Mouse (Mus musculus): ENCODE measurements around the gene Zbtb1. TPM values are rescaled to one million over a fixed set of nuclear protein-coding genes. Genes with fewer than 3 reads are reported as not detected.

The Zbtb1 gene
- polyA plus RNA-seq, 1 experiment from 2014 or later, result 8.2 TPM

DNA sequence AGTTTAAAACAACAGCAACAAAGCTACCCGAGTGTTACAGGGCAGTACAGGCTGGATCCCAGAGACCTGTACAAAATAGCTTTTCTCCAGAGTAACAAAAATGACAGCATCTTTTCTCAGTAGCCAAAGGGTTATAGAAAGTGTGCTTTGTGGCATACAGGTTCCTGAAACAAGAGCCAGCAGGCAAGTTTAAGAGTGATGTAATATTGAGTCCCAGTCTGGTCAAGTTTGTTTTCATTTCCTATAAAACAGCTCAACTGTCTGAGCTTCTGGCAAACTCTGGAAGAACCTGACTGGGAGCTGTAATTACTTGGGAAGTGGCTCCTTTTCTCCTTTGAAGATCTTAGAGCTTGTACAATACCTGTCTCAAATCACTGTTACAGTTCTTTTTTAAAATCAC is 37.1 kb downstream of the Zbtb1 start:
- no peak overlapping the region for H3K4me2 ChIP-seq (ENCODE audit: low read length)
- no peak overlapping the region for H3K9ac ChIP-seq (ENCODE audit: low read depth, low read length)
- peak; percentile 31 for DNase-seq (ENCODE audit: low spot score)
- no peaks in the 10 kb centered on the region for H3K9me3 ChIP-seq (replicated peaks; ENCODE audit: low read length)
- H3K36me3 ChIP-seq (ENCODE audit: insufficient read depth, low read length), result no peaks in the 10 kb centered on the region
- WGBS, result 36% methylated on average over 1 of the region's 1 CpGs
- H3K4me1 ChIP-seq (replicated peaks; ENCODE audit: insufficient read depth, low read length), result peaks cover 14% of the 10 kb centered on the region
- no peak for ATAC-seq (replicated peaks; ENCODE audit: low FRiP score, low read depth)
- 0 out of 2 replicates have a peak, but pooled peaks cover 5% of the 10 kb centered on the region for H3K27me3 ChIP-seq (ENCODE audit: insufficient read depth, low read length)
- no peak for TF ChIP-seq CTCF (IDR thresholded peaks at IDR 0.05; ENCODE audit: low read depth)
- no peak overlapping the region for H3K4me3 ChIP-seq (replicated peaks; ENCODE audit: low read depth, low read length)
- H3K27ac ChIP-seq, result no peak overlapping the region

DNA sequence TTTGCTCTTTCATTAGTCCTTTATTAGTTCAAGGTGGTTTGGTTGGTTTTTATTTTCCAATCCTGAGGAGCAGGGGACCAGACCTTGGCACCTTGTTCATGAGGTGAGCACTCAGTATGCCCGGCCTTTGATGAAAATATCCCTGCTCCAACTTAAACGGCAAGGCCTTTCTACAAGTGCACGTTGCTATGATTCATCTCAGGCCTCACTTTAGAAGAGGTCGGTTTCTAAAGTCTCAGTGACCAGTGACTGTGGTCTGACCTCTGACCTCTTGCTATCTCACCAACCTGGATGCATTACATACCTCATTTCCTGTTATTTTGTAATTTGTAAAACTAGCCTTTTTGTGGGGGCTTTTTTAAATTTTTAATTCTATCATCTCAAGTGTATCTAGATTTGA is 39.1 kb downstream of the Zbtb1 start:
- H3K27ac ChIP-seq, result no peak overlapping the region
- H3K27me3 ChIP-seq (ENCODE audit: insufficient read depth, low read length), result 0 out of 2 replicates have a peak, but pooled peaks cover 5% of the 10 kb centered on the region
- no peak overlapping the region for H3K9ac ChIP-seq (ENCODE audit: low read depth, low read length)
- DNase-seq (ENCODE audit: low spot score), result no peak
- no peaks in the 10 kb centered on the region for H3K36me3 ChIP-seq (ENCODE audit: insufficient read depth, low read length)
- 35% methylated on average over 4 of the region's 4 CpGs for WGBS
- H3K9me3 ChIP-seq (replicated peaks; ENCODE audit: low read length), result no peaks in the 10 kb centered on the region
- peaks cover 14% of the 10 kb centered on the region for H3K4me1 ChIP-seq (replicated peaks; ENCODE audit: insufficient read depth, low read length)
- H3K4me3 ChIP-seq (replicated peaks; ENCODE audit: low read depth, low read length), result no peak overlapping the region
- no peak for ATAC-seq (replicated peaks; ENCODE audit: low FRiP score, low read depth)
- TF ChIP-seq CTCF (IDR thresholded peaks at IDR 0.05; ENCODE audit: low read depth), result no peak
- H3K4me2 ChIP-seq (ENCODE audit: low read length), result no peak overlapping the region

GRCm38 (mm10) chr12:76415383-76416010 is 45.4 kb downstream of the Zbtb1 start:
- TF ChIP-seq CTCF (IDR thresholded peaks at IDR 0.05; ENCODE audit: low read depth), result no peak
- no peak overlapping the region for H3K27ac ChIP-seq

GRCm38 (mm10) chr12:76417433-76417854 is 47.4 kb downstream of the Zbtb1 start, which contains the start of gene Ppp1r36:
Ppp1r36 (plus strand) TSS chr12:76417538.
- Histone ChIP-seq H3K4me3 (replicated peaks; ENCODE audit: low read depth, low read length) (peak within 1 kb of the TSS; percentile 33), H3K9ac (ENCODE audit: low read depth, low read length) (peak within 1 kb of the TSS; percentile 49), H3K9me3 (replicated peaks; ENCODE audit: low read length) (no peaks in the 10 kb centered on the region), H3K4me1 (replicated peaks; ENCODE audit: insufficient read depth, low read length) (0 out of 2 replicates have a peak, but pooled peaks cover 5% of the 10 kb centered on the region), H3K27ac (no peak within 1 kb of the TSS), H3K27me3 (ENCODE audit: insufficient read depth, low read length) (no peaks in the 10 kb centered on the region), H3K4me2 (ENCODE audit: low read length) (peak within 1 kb of the TSS; percentile 60), H3K36me3 (ENCODE audit: insufficient read depth, low read length) (no peaks in the 10 kb centered on the region)
- DNase-seq (ENCODE audit: low spot score), result peak; percentile 45
- ATAC-seq (replicated peaks; ENCODE audit: low FRiP score, low read depth), result peak; percentile 79
- WGBS, result 1% methylated on average over 37 of the region's 37 CpGs
- TF ChIP-seq CTCF (IDR thresholded peaks at IDR 0.05; ENCODE audit: low read depth), result no peak

More at GRCm38 (mm10) chr12:76415383-76416010, 45.4 kb downstream of the Zbtb1 start:
- no peak overlapping the region for H3K9ac ChIP-seq (ENCODE audit: low read depth, low read length)
- 87% methylated on average over 11 of the region's 12 CpGs for WGBS
- no peaks in the 10 kb centered on the region for H3K27me3 ChIP-seq (ENCODE audit: insufficient read depth, low read length)
- H3K4me1 ChIP-seq (replicated peaks; ENCODE audit: insufficient read depth, low read length), result 0 out of 2 replicates have a peak, but pooled peaks cover 5% of the 10 kb centered on the region
- no peaks in the 10 kb centered on the region for H3K9me3 ChIP-seq (replicated peaks; ENCODE audit: low read length)
- ATAC-seq (replicated peaks; ENCODE audit: low FRiP score, low read depth), result no peak
- no peaks in the 10 kb centered on the region for H3K36me3 ChIP-seq (ENCODE audit: insufficient read depth, low read length)
- no peak for DNase-seq (ENCODE audit: low spot score)
- no peak overlapping the region for H3K4me3 ChIP-seq (replicated peaks; ENCODE audit: low read depth, low read length)
- no peak overlapping the region for H3K4me2 ChIP-seq (ENCODE audit: low read length)

GRCm38 (mm10) chr12:76418346-76418745 is 48.3 kb downstream of the Zbtb1 start:
- no peaks in the 10 kb centered on the region for H3K36me3 ChIP-seq (ENCODE audit: insufficient read depth, low read length)
- peak; percentile 20; the same call in 1 of the 2 replicates for TF ChIP-seq CTCF (IDR thresholded peaks at IDR 0.05; ENCODE audit: low read depth)
- WGBS, result 94% methylated on average over 5 of the region's 5 CpGs

DNA sequence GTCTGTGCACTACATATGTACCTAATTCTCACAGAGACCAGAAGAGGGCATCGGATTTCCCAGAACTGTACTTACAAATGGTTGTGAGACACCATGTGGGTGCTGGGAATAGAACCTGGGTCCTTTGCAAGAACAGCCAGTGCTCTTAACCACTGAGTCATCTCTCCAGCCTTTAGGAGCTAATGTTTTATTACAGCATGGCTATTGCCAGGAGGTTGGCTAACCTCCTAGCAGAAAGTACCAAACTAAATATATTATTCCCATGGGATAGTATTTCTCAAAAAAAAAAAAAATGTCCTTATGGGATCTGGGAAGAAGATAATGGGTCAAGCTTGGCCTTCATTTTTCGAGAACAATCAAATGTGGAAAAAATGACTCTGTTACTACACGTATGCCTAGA is 55.2 kb downstream of the Zbtb1 start:
- Histone ChIP-seq H3K27ac (no peak overlapping the region), H3K9ac (ENCODE audit: low read depth, low read length) (no peak overlapping the region), H3K36me3 (ENCODE audit: insufficient read depth, low read length) (no peaks in the 10 kb centered on the region), H3K4me2 (ENCODE audit: low read length) (no peak overlapping the region), H3K4me3 (replicated peaks; ENCODE audit: low read depth, low read length) (no peak overlapping the region), H3K27me3 (ENCODE audit: insufficient read depth, low read length) (no peaks in the 10 kb centered on the region), H3K4me1 (replicated peaks; ENCODE audit: insufficient read depth, low read length) (no peaks in the 10 kb centered on the region), H3K9me3 (replicated peaks; ENCODE audit: low read length) (no peaks in the 10 kb centered on the region)
- 93% methylated on average over 3 of the region's 3 CpGs for WGBS
- ATAC-seq (replicated peaks; ENCODE audit: low FRiP score, low read depth), result no peak
- no peak for TF ChIP-seq CTCF (IDR thresholded peaks at IDR 0.05; ENCODE audit: low read depth)
- DNase-seq (ENCODE audit: low spot score), result no peak

More at GRCm38 (mm10) chr12:76418346-76418745, 48.3 kb downstream of the Zbtb1 start:
- Histone ChIP-seq H3K4me1 (replicated peaks; ENCODE audit: insufficient read depth, low read length) (0 out of 2 replicates have a peak, but pooled peaks cover 5% of the 10 kb centered on the region), H3K4me2 (ENCODE audit: low read length) (no peak overlapping the region), H3K27ac (no peak overlapping the region), H3K9ac (ENCODE audit: low read depth, low read length) (no peak overlapping the region), H3K4me3 (replicated peaks; ENCODE audit: low read depth, low read length) (no peak overlapping the region), H3K9me3 (replicated peaks; ENCODE audit: low read length) (no peaks in the 10 kb centered on the region), H3K27me3 (ENCODE audit: insufficient read depth, low read length) (no peaks in the 10 kb centered on the region)
- ATAC-seq (replicated peaks; ENCODE audit: low FRiP score, low read depth) (no peak), DNase-seq (ENCODE audit: low spot score) (no peak)
